Mouse (Mus musculus): ENCODE data around the gene Ncbp2. TPM values are rescaled to one million over a fixed set of nuclear protein-coding genes. Genes with fewer than 3 reads are reported as not detected.
"Not testable (repeated sequence)": the region's sequence is repeated elsewhere in the genome, so short reads cannot be mapped to it uniquely, and the experiment has no call there.

The Ncbp2 gene
- total and polyA plus RNA-seq, 2 experiments from 2014 or later: 18.0 to 63.7 TPM

DNA sequence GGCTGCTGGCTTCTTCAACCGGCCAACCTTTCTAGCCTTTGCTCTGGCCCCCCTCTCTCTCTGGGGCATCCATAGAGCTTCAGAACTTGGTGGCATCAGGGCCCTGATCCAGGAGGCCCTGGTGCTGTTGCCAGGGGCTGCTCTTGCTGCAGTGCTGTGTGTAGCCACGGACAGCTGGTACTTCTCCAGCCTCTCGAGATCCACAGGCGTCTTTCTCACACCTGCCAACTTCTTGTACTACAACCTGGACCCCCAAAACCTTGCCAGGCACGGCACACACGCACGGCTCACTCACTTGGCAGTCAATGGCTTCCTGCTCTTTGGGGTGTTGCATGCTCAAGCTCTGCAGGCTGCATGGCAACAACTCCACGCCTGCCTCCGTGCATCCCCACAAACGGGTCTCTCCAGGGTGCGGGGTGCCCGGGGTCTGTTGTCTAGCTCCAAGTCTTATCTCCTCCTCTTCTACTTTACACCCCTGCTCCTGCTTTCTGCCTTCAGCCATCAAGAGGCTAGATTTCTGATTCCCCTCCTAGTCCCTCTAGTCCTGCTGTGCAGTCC is 3.5 kb upstream of the Ncbp2 start:
- Histone ChIP-seq H3K9ac (replicated peaks; ENCODE audit: low read length) (no peak overlapping the region), H3K4me3 (ENCODE audit: low read length) (no peak overlapping the region), H3K4me1 (ENCODE audit: insufficient read depth, low read length) (peaks cover 24% of the 10 kb centered on the region), H3K4me2 (ENCODE audit: low read depth, low read length) (no peak overlapping the region), H3K27me3 (ENCODE audit: insufficient read depth, low read length) (no peaks in the 10 kb centered on the region), H3K36me3 (ENCODE audit: insufficient read depth, low read length) (no peaks in the 10 kb centered on the region), H3K9me3 (ENCODE audit: low read length) (no peaks in the 10 kb centered on the region), H3K27ac (no peak overlapping the region)
- DNase-seq (ENCODE audit: low spot score): no peak
- no peak for TF ChIP-seq CTCF (IDR thresholded peaks at IDR 0.05; ENCODE audit: low read depth)
- ATAC-seq: no peak
- WGBS: 74% methylated on average over 12 of the region's 12 CpGs

DNA sequence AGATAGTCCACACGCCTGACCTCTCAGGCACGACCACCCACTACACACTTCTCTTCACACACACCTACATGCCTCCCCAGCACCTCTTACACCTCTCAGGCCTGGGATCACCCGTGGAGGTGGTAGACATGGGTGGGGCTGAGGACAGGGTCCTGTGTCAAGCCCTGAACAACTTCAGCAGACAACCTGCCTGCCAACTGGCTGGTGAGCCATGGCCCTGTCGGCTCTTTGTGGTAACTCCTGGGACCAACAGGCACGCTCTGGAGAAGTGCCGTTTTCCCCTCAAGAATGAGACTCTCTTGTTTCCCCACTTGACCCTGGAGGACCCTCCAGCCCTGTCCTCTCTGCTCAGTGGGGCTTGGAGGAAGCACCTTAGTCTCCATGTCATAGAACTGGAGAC is 2.9 kb upstream of the Ncbp2 start:
- ATAC-seq: no peak
- Histone ChIP-seq H3K27ac (no peak overlapping the region), H3K27me3 (ENCODE audit: insufficient read depth, low read length) (no peaks in the 10 kb centered on the region), H3K4me2 (ENCODE audit: low read depth, low read length) (no peak overlapping the region), H3K9me3 (ENCODE audit: low read length) (no peaks in the 10 kb centered on the region), H3K4me3 (ENCODE audit: low read length) (no peak overlapping the region), H3K36me3 (ENCODE audit: insufficient read depth, low read length) (no peaks in the 10 kb centered on the region), H3K4me1 (ENCODE audit: insufficient read depth, low read length) (peaks cover 24% of the 10 kb centered on the region), H3K9ac (replicated peaks; ENCODE audit: low read length) (no peak overlapping the region)
- 89% methylated on average over 6 of the region's 6 CpGs for WGBS
- no peak for TF ChIP-seq CTCF (IDR thresholded peaks at IDR 0.05; ENCODE audit: low read depth)
- DNase-seq (ENCODE audit: low spot score): no peak

DNA sequence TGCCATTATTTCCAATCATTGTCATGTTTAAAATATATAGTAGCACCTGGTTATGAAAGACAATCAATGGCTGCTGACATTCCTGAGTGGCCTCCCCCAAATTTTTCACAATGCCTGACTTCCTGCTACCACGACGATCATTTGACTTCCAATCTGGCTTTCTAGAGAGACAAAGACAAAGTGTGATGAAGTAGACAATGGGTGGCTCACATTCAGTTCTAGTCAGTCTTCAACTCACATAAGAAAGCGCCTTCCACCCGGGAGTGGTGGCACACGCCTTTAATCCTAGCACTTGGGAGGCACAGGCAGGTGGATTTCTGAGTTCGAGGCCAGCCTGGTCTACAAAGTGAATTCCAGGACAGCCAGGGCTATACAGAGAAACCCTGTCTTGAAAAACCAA is 2.3 kb upstream of the Ncbp2 start:
- not testable (repeated sequence) for H3K36me3 ChIP-seq (ENCODE audit: insufficient read depth, low read length); DNase-seq (ENCODE audit: low spot score); ATAC-seq; H3K9me3 ChIP-seq (ENCODE audit: low read length); H3K27ac ChIP-seq; H3K9ac ChIP-seq (replicated peaks; ENCODE audit: low read length); H3K4me3 ChIP-seq (ENCODE audit: low read length); H3K27me3 ChIP-seq (ENCODE audit: insufficient read depth, low read length)
- peaks cover 24% of the 10 kb centered on the region for H3K4me1 ChIP-seq (ENCODE audit: insufficient read depth, low read length)
- H3K4me2 ChIP-seq (ENCODE audit: low read depth, low read length): peak overlapping the region; percentile 94; the same call in 1 of the 2 replicates
- WGBS: 83% methylated on average over 6 of the region's 6 CpGs

DNA sequence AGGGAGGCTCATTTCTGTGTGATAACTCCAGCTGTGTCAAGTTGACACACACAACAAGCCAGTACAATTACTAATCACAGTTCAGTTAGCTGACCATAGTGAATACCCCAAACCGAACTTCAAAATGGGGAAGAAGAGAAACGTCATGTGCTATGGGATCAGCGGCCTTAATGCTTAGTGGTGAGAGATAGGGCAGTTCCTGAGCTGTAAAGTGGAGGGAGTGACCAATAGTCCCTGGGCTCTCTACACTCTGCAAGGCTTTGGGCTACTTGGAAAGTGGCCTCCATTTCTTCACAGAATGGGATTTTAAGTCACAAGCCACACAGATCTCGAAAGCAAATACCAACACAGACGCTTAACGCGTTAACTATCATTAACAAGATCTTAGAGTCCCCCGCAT is 980 bp upstream of the Ncbp2 start:
- Histone ChIP-seq H3K4me3 (ENCODE audit: low read length) (peak overlapping the region; percentile 91), H3K9ac (replicated peaks; ENCODE audit: low read length) (peak overlapping the region; percentile 92), H3K27ac (peak overlapping the region; percentile 95), H3K4me1 (ENCODE audit: insufficient read depth, low read length) (peaks cover 24% of the 10 kb centered on the region), H3K36me3 (ENCODE audit: insufficient read depth, low read length) (no peaks in the 10 kb centered on the region), H3K4me2 (ENCODE audit: low read depth, low read length) (peak overlapping the region; percentile 94), H3K9me3 (ENCODE audit: low read length) (no peaks in the 10 kb centered on the region), H3K27me3 (ENCODE audit: insufficient read depth, low read length) (no peaks in the 10 kb centered on the region)
- TF ChIP-seq CTCF (IDR thresholded peaks at IDR 0.05; ENCODE audit: low read depth): no peak
- ATAC-seq (no peak), DNase-seq (ENCODE audit: low spot score) (no peak)
- WGBS: 38% methylated on average over 8 of the region's 8 CpGs

DNA sequence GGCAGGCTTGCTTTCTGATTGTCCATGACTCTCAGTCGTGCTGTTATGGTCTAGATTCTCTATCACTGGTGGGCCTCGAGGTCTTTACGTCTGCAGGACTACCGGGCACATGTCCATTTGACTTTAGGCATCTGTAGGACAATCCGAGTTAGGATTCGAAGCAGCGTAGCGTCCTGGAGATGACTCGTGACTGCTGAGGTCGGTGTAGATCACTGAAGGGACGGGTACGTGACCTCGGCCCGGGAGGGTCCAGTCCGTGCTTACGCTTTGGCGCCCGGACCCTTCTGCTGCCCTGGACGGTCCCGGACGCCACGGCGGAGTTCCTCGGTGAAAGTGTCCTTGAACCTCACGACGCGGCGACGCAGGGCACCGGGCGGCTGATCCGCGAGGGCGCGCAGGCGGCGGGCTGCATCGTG is 404 bp upstream of the Ncbp2 start:
- Histone ChIP-seq H3K27ac (peak overlapping the region; percentile 95), H3K9me3 (ENCODE audit: low read length) (no peaks in the 10 kb centered on the region), H3K4me2 (ENCODE audit: low read depth, low read length) (peak overlapping the region; percentile 94), H3K36me3 (ENCODE audit: insufficient read depth, low read length) (no peaks in the 10 kb centered on the region), H3K9ac (replicated peaks; ENCODE audit: low read length) (peak overlapping the region; percentile 92), H3K27me3 (ENCODE audit: insufficient read depth, low read length) (no peaks in the 10 kb centered on the region), H3K4me1 (ENCODE audit: insufficient read depth, low read length) (peaks cover 24% of the 10 kb centered on the region), H3K4me3 (ENCODE audit: low read length) (peak overlapping the region; percentile 91)
- WGBS: under 1% methylated on average over 31 of the region's 38 CpGs
- ATAC-seq (no peak), DNase-seq (ENCODE audit: low spot score) (no peak)
- TF ChIP-seq CTCF (IDR thresholded peaks at IDR 0.05; ENCODE audit: low read depth): no peak

DNA sequence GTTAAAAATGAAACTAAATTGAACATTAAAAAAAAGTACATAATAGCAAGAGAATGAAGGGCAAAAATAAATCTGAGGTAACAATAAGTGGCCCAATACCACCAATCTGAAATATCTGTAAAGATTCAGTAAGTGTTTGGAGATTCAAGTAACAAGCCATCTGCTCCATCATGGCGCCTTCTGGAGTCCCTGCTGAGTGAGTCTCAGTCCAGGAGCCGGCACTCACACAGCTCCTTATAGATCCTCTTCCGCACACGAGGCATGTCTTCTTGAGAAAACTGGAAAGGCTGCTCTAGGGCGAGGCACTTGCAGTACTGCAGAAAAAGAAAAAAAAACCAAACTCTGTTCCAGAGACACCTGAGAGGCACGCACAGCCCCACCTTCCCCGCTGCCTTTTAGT is 14.9 kb downstream of the Ncbp2 start:
- Histone ChIP-seq H3K36me3 (ENCODE audit: insufficient read depth, low read length) (peaks cover 38% of the 10 kb centered on the region), H3K27ac (no peak overlapping the region), H3K4me3 (ENCODE audit: low read length) (no peak overlapping the region), H3K4me2 (ENCODE audit: low read depth, low read length) (no peak overlapping the region), H3K9me3 (ENCODE audit: low read length) (no peaks in the 10 kb centered on the region), H3K9ac (replicated peaks; ENCODE audit: low read length) (no peak overlapping the region), H3K27me3 (ENCODE audit: insufficient read depth, low read length) (no peaks in the 10 kb centered on the region), H3K4me1 (ENCODE audit: insufficient read depth, low read length) (no peaks in the 10 kb centered on the region)
- DNase-seq (ENCODE audit: low spot score) (no peak), ATAC-seq (no peak)
- 79% methylated on average over 7 of the region's 7 CpGs for WGBS
- no peak for TF ChIP-seq CTCF (IDR thresholded peaks at IDR 0.05; ENCODE audit: low read depth)

DNA sequence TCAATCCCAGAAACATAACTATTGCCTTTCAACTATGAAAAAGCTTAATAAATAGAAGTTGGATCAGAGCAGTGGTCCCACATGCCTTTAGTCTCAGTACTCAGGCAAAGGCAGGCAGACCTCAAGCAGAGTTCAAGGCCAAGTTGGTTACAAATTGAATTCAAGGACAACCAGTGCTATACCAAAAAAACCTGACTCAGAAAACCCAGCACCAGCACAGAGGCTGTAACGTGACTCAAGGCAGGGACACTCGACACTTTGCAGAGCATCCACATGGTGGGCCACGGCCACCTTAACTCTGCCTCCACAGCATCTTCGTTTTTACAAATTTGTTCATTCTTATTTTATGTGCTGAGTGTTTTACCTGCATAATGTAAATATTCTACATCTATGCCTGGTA is 26.9 kb downstream of the Ncbp2 start:
- TF ChIP-seq CTCF (IDR thresholded peaks at IDR 0.05; ENCODE audit: low read depth): no peak
- DNase-seq (ENCODE audit: low spot score) (no peak), ATAC-seq (no peak)
- WGBS: 90% methylated on average over 4 of the region's 4 CpGs
- Histone ChIP-seq H3K36me3 (ENCODE audit: insufficient read depth, low read length) (peaks cover 27% of the 10 kb centered on the region), H3K27ac (no peak overlapping the region), H3K9me3 (ENCODE audit: low read length) (no peaks in the 10 kb centered on the region), H3K4me1 (ENCODE audit: insufficient read depth, low read length) (no peaks in the 10 kb centered on the region), H3K4me2 (ENCODE audit: low read depth, low read length) (no peak overlapping the region), H3K4me3 (ENCODE audit: low read length) (no peak overlapping the region), H3K9ac (replicated peaks; ENCODE audit: low read length) (no peak overlapping the region), H3K27me3 (ENCODE audit: insufficient read depth, low read length) (no peaks in the 10 kb centered on the region)

All from hindbrain, postnatal 0 days (tissue).